Mouse (Mus musculus): Measurements from ENCODE around the gene Hypm.

The Hypm gene

DNA sequence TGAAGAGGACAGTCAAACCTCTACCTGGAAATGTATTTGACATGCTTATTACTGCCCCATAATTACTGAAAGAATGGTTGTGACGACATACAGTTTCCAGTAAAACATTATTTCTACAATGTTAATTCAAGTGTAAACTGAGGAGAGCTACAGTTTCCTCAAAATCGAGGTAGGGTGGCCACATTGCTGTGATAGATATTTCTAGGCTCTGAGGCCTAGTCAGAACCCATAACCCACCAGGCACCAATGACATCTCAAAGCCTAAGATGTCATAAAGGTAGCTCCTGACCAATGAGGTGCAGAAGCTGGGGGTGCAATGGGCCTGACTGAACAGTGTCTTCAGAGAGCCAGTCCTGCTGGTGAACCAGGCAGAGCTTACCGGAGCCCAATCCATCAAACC lies at the start of gene Hypm:
Gene Hypm, plus strand, starts transcription at position 301 of the 400 bp plus-strand sequence.
- in situ Hi-C loops (cut with MboI, MseI): no loop called here

DNA sequence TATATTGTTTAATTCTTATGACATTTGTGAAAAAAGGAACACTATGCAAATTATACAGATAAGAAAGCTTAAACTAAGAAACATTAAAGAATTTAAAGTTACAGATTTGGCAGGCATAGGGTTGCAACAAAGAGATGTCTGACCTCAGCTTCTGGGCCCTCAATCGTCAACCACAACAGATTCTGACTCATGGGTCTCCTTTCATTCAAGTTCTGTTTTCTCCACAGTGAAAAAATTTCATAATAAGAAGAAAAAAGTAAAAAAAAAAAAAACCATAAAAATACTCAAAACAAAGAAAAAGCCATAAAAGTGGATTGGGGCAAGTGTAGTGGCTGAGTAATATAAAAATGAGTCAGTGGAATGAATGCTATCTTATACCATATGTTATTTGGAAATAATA lies 36.6 kb upstream of the Hypm start:
- in situ Hi-C loops (cut with MboI, MseI): no loop called here

DNA sequence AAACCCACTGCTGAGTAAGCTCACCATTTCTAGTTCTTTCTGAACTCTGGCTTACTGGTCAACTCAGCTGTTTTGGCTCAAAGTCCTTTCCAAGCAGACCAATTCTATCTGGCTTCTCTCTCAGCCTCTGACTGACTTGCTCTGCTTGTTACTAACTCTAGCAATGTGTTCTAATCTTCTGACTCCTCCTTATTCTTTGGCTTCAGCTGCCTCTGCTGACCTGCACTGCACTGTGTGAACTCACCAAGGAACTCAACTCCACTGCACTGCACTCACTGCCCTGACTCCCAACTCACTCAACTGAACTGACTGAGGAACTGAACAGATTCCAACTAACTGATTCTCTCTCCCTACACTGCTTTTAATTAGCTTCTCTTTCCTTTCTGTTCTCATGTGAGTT lies 34.3 kb upstream of the Hypm start:
- in situ Hi-C loops (cut with MboI, MseI): no loop called here

DNA sequence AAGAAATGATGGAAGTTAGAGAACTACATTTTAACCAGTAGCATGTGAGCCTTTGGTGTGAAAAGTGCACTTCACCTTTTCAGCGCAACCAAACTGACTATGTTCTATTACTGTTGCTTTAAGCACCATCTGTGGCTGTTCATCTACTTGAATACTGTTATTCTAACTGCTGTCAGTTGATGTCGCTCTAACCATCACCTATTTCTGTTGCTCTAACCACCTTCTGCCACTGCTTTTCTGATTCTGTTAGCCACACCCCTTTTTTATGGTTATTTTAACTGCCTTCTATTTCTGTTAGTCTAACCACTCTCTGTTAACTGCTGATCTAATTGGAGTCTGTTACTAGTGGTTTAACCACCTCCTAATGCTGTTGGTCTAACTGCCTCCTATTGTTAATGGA lies 11.9 kb upstream of the Hypm start:
- in situ Hi-C loops (cut with MboI, MseI): no loop called here

DNA sequence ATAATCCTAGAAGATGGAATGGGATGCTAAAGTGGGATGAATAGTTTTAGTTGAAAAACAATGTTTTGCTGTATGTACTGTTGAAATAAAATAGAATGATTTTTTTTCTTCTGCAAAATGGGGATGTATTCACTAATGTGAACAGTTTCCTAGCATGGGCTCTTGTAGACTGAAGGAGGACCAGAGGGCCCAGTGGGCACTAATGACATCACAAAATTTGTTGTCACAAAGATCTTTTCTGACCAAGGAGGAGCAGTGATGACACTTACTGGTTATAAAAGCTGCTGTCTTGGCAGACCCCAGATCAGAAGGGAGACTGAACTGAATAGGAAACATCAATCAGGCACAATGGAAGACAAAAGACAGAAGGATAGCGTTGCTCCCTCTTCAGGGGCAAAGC lies 2.7 kb downstream of the Hypm start, which contains the start of gene H2al3:
Gene H2al3, plus strand, starts transcription at position 301 of the 400 bp plus-strand sequence.
- in situ Hi-C loops (cut with MboI, MseI): no loop called here

DNA sequence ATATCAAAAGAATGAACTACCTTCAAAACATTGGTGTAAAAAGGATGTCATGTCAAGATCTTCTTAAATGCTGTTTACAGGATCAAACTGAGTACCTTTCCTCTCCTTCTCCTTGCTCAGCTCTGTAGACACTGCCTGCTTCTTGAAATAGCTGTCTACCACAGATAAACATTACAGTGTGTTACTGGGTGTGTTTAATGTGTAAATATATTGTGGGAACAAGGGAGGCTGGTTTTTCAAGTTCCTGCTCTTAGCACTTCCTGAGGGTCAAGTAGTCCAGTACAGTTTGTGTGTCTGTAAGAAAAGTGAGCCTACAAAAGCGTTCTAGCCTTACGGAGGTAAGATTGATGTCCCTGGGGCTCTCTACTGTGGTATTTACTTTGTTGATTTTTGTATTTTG lies 15.1 kb downstream of the Hypm start:
- in situ Hi-C loops (cut with MboI, MseI): no loop called here

DNA sequence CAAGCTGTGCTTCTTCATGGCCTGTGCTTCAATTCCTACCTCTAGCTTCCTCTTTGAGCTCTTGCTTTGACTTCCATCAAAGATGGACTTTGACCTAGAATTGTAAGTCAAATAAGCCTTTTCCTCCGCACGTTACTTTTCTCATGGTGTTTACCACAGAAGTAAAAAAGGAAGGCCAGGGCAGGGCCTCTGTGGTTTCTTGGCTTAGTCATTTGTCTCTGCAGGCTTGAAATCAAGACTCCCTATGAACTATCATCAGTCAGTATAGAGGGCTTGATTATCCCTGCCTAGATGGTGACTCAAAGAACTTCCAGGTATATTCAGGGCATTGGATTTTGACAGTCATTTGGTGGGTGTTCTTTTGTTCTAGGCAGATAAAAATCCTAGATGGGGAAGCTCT lies 28.8 kb downstream of the Hypm start:
- in situ Hi-C loops (cut with MboI, MseI): no loop called here

DNA sequence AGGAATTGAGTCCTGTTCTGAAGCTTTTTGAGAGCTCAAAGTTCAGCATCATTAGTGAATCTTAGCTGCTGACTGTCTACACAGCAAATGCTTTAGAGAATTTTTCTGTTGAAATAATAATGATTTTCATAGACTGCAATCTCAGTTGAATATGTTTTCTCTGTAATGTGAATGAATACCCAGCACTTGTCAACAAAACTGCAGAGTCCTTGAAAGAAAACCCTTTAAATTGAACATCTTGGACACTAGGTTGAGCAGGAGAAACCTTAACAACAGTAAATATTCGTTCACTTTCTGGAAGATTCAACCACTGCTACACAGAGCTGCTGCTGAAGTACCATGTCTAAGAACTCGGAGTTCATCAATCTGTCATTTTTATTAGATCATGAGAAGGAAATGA lies 38.6 kb downstream of the Hypm start, which contains the start of gene Sytl5:
Gene Sytl5, plus strand, starts transcription at position 301 of the 400 bp plus-strand sequence.
- in situ Hi-C loops (cut with MboI, MseI): no loop called here
